ENCODE assay signal across 8 mouse cellular contexts in genomic region chr2:166956805-166957204, GRCm38 (mm10). TPM values are rescaled to one million over a fixed set of nuclear protein-coding genes. Genes with fewer than 3 reads are reported as not detected.
DNase-seq lines count a peak whose midpoint lies in the region; ATAC-seq and TF ChIP-seq lines count a peak whose summit lies in the region.

No protein-coding gene starts in this region.

- TF ChIP-seq EP300 in liver, postnatal 0 days (IDR thresholded peaks at IDR 0.05; ENCODE audit: low read depth): no peak

- H3K9ac ChIP-seq in liver, postnatal 0 days (replicated peaks): no peak overlapping the region

- H3K4me3 ChIP-seq in embryonic facial prominence, embryonic 10.5 days: no peak overlapping the region
- no peak overlapping the region for H3K4me3 ChIP-seq in liver, postnatal 0 days (ENCODE audit: low read depth, low read length)
- H3K4me3 ChIP-seq in midbrain, embryonic 10.5 days: no peak overlapping the region

- no peaks in the 10 kb centered on the region for H3K4me1 ChIP-seq in embryonic facial prominence, embryonic 10.5 days
- H3K4me1 ChIP-seq in liver, postnatal 0 days (ENCODE audit: insufficient read depth): 0 out of 2 replicates have a peak, but pooled peaks cover 3% of the 10 kb centered on the region
- H3K4me1 ChIP-seq in midbrain, embryonic 10.5 days: no peaks in the 10 kb centered on the region

- peak; percentile 33 for DNase-seq in urinary bladder, postnatal 25 days (ENCODE audit: low spot score)
- no peak for DNase-seq in urinary bladder, postnatal 10 days (ENCODE audit: low spot score)
- DNase-seq in adrenal gland, postnatal 36 days: peak; percentile 44 to 72
- peak; percentile 27 for DNase-seq in embryonic facial prominence, embryonic 10.5 days (ENCODE audit: low spot score)
- peak; percentile 79 to 81 for DNase-seq in kidney, postnatal 36 days
- peak; percentile 32 for DNase-seq in liver, postnatal 0 days
- peak; percentile 57 to 80 for DNase-seq in spleen, postnatal 4 days (ENCODE audit: low spot score in 2 of 2)
- no peak for DNase-seq in midbrain, embryonic 10.5 days (ENCODE audit: low spot score)

- TF ChIP-seq CTCF in liver, postnatal 0 days (IDR thresholded peaks at IDR 0.05; ENCODE audit: low read depth): peak; percentile 69

- ATAC-seq in liver, postnatal 0 days: no peak

- no peaks in the 10 kb centered on the region for H3K9me3 ChIP-seq in embryonic facial prominence, embryonic 10.5 days
- H3K9me3 ChIP-seq in liver, postnatal 0 days (ENCODE audit: low read length): no peaks in the 10 kb centered on the region
- H3K9me3 ChIP-seq in midbrain, embryonic 10.5 days (replicated peaks): no peaks in the 10 kb centered on the region

- H3K27ac ChIP-seq in embryonic facial prominence, embryonic 10.5 days (replicated peaks): no peak overlapping the region
- no peak overlapping the region for H3K27ac ChIP-seq in liver, postnatal 0 days (ENCODE audit: low read depth)
- no peak overlapping the region for H3K27ac ChIP-seq in midbrain, embryonic 10.5 days (replicated peaks)

- H3K27me3 ChIP-seq in embryonic facial prominence, embryonic 10.5 days (replicated peaks; ENCODE audit: low read depth, poor library complexity, severe bottlenecking): no peaks in the 10 kb centered on the region
- no peaks in the 10 kb centered on the region for H3K27me3 ChIP-seq in liver, postnatal 0 days (ENCODE audit: insufficient read depth, low read length)
- no peaks in the 10 kb centered on the region for H3K27me3 ChIP-seq in midbrain, embryonic 10.5 days (ENCODE audit: low read depth, poor library complexity, severe bottlenecking)

- no peak overlapping the region for H3K4me2 ChIP-seq in liver, postnatal 0 days (ENCODE audit: low read depth, low read length)

- WGBS in embryonic facial prominence, embryonic 10.5 days: 62% methylated on average over 7 of the region's 7 CpGs
- 52% methylated on average over 7 of the region's 7 CpGs for WGBS in liver, postnatal 0 days (ENCODE audit: insufficient replicate concordance)
- 60% methylated on average over 7 of the region's 7 CpGs for WGBS in midbrain, embryonic 10.5 days

- H3K36me3 ChIP-seq in embryonic facial prominence, embryonic 10.5 days (replicated peaks): peaks cover 97% of the 10 kb centered on the region
- peaks cover 65% of the 10 kb centered on the region for H3K36me3 ChIP-seq in liver, postnatal 0 days (replicated peaks; ENCODE audit: insufficient read depth, low read length)
- peaks cover 96% of the 10 kb centered on the region for H3K36me3 ChIP-seq in midbrain, embryonic 10.5 days

RNA-seq across cellular contexts. Expression of gene Stau1, which starts 39.3 kb away (rescaled TPM):
- total RNA-seq in adrenal gland, postnatal 36 days (2021): 10 to 100 TPM; 69.7 to 75.8 TPM
- 96.1 and 96.8 TPM in 2 replicates for polyA plus RNA-seq in embryonic facial prominence, embryonic 10.5 days (2016; fragmentation: Nextera tagmentation; extraction: Ambion mirVana)
- 28.6 and 31.5 TPM in 2 replicates for polyA plus RNA-seq in liver, postnatal 0 days (2015; fragmentation: Nextera tagmentation; extraction: Ambion mirVana)
- 88.6 and 104 TPM in 2 replicates for polyA plus RNA-seq in midbrain, embryonic 10.5 days (2016; fragmentation: Nextera tagmentation; extraction: Ambion mirVana)

RNA-seq across cellular contexts. Expression of gene Cse1l, which starts 51.0 kb away (rescaled TPM):
- total RNA-seq in adrenal gland, postnatal 36 days (2021): 10 to 100 TPM; 63.8 to 66.6 TPM
- 213 and 222 TPM in 2 replicates for polyA plus RNA-seq in embryonic facial prominence, embryonic 10.5 days (2016; fragmentation: Nextera tagmentation; extraction: Ambion mirVana)
- polyA plus RNA-seq in liver, postnatal 0 days (2015; fragmentation: Nextera tagmentation; extraction: Ambion mirVana): 19.0 and 23.3 TPM in 2 replicates
- 207 and 219 TPM in 2 replicates for polyA plus RNA-seq in midbrain, embryonic 10.5 days (2016; fragmentation: Nextera tagmentation; extraction: Ambion mirVana)

RNA-seq across cellular contexts. Expression of gene Ddx27, which starts 58.2 kb away (rescaled TPM):
- 10 to 100 TPM; 32.0 to 42.5 TPM for total RNA-seq in adrenal gland, postnatal 36 days (2021)
- polyA plus RNA-seq in embryonic facial prominence, embryonic 10.5 days (2016; fragmentation: Nextera tagmentation; extraction: Ambion mirVana): 69.0 and 69.9 TPM in 2 replicates
- 19.2 and 21.9 TPM in 2 replicates for polyA plus RNA-seq in liver, postnatal 0 days (2015; fragmentation: Nextera tagmentation; extraction: Ambion mirVana)
- polyA plus RNA-seq in midbrain, embryonic 10.5 days (2016; fragmentation: Nextera tagmentation; extraction: Ambion mirVana): 63.9 and 69.3 TPM in 2 replicates

Comparison
In these comparisons a context has a peak if more than half of its experiments do, and no peak if none do; other contexts are left out.
1. DNase-seq: peak in urinary bladder, postnatal 25 days (single experiment), adrenal gland, postnatal 36 days (2 of 2), embryonic facial prominence, embryonic 10.5 days (single experiment), kidney, postnatal 36 days (2 of 2), liver, postnatal 0 days (single experiment) and spleen, postnatal 4 days (2 of 2); none in urinary bladder, postnatal 10 days (single experiment) and midbrain, embryonic 10.5 days (single experiment).